Comparison of ENCODE assay signal across 14 mouse cellular contexts in genomic region chr4:87835191-87835590, GRCm38 (mm10).
"Had no signal": no experiment of that assay in that cellular context is flagged by ENCODE, and none has a peak within 500 bp of the region (broad histone marks: within the 10 kb centered on the region; RNA-seq: fewer than 3 reads in every experiment).

No protein-coding gene starts in this region.

- H3K4me3 ChIP-seq: left cerebral cortex, adult 2 months; limb, embryonic 13.5 days; midbrain, embryonic 10.5 days; stomach, embryonic 15.5 days had no signal

- H3K36me3 ChIP-seq: limb, embryonic 13.5 days had no signal

- H3K4me2 ChIP-seq: stomach, embryonic 15.5 days had no signal

- H3K9me3 ChIP-seq: limb, embryonic 13.5 days; midbrain, embryonic 10.5 days; stomach, embryonic 15.5 days had no signal

- H3K27ac ChIP-seq: left cerebral cortex, adult 2 months; limb, embryonic 13.5 days; liver, embryonic 14.5 days; midbrain, embryonic 10.5 days; stomach, embryonic 15.5 days had no signal

- H3K27me3 ChIP-seq: limb, embryonic 13.5 days; stomach, embryonic 15.5 days had no signal

- ATAC-seq: lung, postnatal 0 days had no signal

- DNase-seq: kidney, adult 8-10 months; kidney, postnatal 25 days; lung, adult 2 months; lung, postnatal 36 days; midbrain, embryonic 14.5 days; right cerebral cortex, postnatal 14 days; thymus, adult 2 months; thymus, postnatal 25 days had no signal

- H3K9ac ChIP-seq: limb, embryonic 13.5 days; liver, embryonic 14.5 days; stomach, embryonic 15.5 days had no signal
